Mouse (Mus musculus): ENCODE results near the gene Npcd. TPM values are rescaled to one million over a fixed set of nuclear protein-coding genes. Genes with fewer than 3 reads are reported as not detected.

The Npcd gene
- polyA plus RNA-seq, 1 experiment = not detected

DNA sequence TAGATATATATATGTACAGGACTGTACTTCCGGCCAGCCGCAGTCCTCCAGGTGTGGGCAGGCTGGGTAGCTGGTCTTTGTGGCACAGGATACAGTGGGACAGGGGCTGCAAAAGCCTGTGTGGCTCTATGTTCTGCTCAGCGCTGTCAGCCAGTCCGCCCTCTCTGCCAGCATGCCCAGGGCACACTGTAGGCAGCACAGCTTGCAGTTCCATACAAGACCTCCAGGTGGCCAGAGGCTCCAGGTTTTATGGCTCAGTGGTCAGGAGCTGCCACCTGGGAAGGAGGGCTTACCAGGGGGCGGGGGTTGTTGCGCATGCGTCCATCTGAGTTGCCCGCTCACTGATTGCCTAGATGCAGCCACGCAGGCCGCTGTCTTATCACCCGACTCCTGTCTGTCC, 86.0 kb downstream of the Npcd start:
- Histone ChIP-seq H3K79me3 (ENCODE audit: low read depth) (no peaks in the 10 kb centered on the region), H3K79me2 (ENCODE audit: control insufficient read depth, insufficient read depth) (no peaks in the 10 kb centered on the region), H3K36me3 (ENCODE audit: control insufficient read depth, insufficient read depth) (no peaks in the 10 kb centered on the region), H3K4me3 (ENCODE audit: insufficient read depth, poor library complexity, severe bottlenecking) (no peak overlapping the region), H3ac (ENCODE audit: control insufficient read depth, insufficient read length, low read depth) (no peak overlapping the region), H3K27me3 (ENCODE audit: control insufficient read depth, insufficient read depth, insufficient read length) (no peaks in the 10 kb centered on the region)
- TF ChIP-seq MAX (IDR thresholded peaks at IDR 0.05) (no peak), FOSL1 (IDR thresholded peaks at IDR 0.05; ENCODE audit: insufficient read depth, low read length, poor library complexity, severe bottlenecking) (no peak), USF1 (IDR thresholded peaks at IDR 0.05; ENCODE audit: low read depth) (no peak), CEBPB (IDR thresholded peaks at IDR 0.05; ENCODE audit: low read depth) (no peak), MYOD1 (IDR thresholded peaks at IDR 0.05; ENCODE audit: control insufficient read depth, insufficient read length, low read depth) (no peak), CTCF (IDR thresholded peaks at IDR 0.05; ENCODE audit: control insufficient read depth, insufficient read depth, insufficient read length) (no peak), MYOG (IDR thresholded peaks at IDR 0.05; ENCODE audit: control insufficient read depth, extremely low read depth, insufficient read length) (no peak)

DNA sequence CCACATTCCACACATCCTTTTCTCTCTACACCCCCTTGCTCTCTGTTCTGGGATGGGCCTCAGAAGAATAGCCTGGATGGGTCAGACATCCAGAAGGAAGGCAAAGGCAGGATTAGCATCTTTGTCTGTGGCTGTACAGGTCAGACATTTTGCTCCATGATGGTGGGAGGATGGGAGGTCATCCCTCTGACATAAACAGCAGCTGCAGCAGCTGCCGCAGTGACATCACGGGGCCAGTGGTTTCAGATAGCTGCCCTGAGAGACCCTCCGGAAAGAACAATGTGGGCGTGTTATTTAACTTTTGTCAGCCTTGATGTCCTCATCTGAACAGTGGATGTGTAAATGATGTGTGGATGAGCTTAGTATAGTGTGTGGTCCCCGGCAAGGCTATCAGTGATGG, 88.2 kb downstream of the Npcd start:
- Histone ChIP-seq H3K27me3 (ENCODE audit: control insufficient read depth, insufficient read depth, insufficient read length) (no peaks in the 10 kb centered on the region), H3K36me3 (ENCODE audit: control insufficient read depth, insufficient read depth) (no peaks in the 10 kb centered on the region), H3ac (ENCODE audit: control insufficient read depth, insufficient read length, low read depth) (no peak overlapping the region), H3K79me2 (ENCODE audit: control insufficient read depth, insufficient read depth) (peaks cover 14% of the 10 kb centered on the region), H3K79me3 (ENCODE audit: low read depth) (peaks cover 4% of the 10 kb centered on the region), H3K4me3 (ENCODE audit: insufficient read depth, poor library complexity, severe bottlenecking) (no peak overlapping the region)
- TF ChIP-seq CEBPB (IDR thresholded peaks at IDR 0.05; ENCODE audit: low read depth) (no peak), MYOD1 (IDR thresholded peaks at IDR 0.05; ENCODE audit: control insufficient read depth, insufficient read length, low read depth) (peak; percentile 69)

DNA sequence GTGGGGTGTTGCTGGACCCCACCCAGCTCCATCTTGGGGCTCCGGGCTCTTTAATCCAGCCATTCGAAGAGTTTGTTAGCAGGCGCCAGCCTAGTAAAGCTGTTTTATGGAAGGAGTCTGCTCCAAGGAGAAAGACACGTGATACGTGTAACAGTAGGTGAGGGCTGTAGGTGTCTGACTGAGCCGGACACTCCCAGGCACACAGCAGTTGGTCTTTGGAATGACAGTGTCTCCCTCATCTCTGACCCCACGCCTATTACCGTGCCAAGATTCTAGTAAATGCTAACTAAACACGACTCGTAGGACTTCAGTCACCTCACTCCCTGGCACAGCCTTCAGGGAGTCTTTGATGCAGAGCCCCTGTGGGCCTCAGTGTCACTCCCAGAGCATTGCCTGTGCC, 88.7 kb downstream of the Npcd start:
- Histone ChIP-seq H3K79me2 (ENCODE audit: control insufficient read depth, insufficient read depth) (peaks cover 19% of the 10 kb centered on the region), H3K27me3 (ENCODE audit: control insufficient read depth, insufficient read depth, insufficient read length) (no peaks in the 10 kb centered on the region), H3K36me3 (ENCODE audit: control insufficient read depth, insufficient read depth) (peaks cover 5% of the 10 kb centered on the region), H3K4me3 (ENCODE audit: insufficient read depth, poor library complexity, severe bottlenecking) (no peak overlapping the region), H3ac (ENCODE audit: control insufficient read depth, insufficient read length, low read depth) (no peak overlapping the region), H3K79me3 (ENCODE audit: low read depth) (peaks cover 10% of the 10 kb centered on the region)
- TF ChIP-seq MYOG (IDR thresholded peaks at IDR 0.05; ENCODE audit: control insufficient read depth, extremely low read depth, insufficient read length) = no peak
- TF ChIP-seq MYOD1 (IDR thresholded peaks at IDR 0.05; ENCODE audit: control insufficient read depth, insufficient read length, low read depth) = no peak

DNA sequence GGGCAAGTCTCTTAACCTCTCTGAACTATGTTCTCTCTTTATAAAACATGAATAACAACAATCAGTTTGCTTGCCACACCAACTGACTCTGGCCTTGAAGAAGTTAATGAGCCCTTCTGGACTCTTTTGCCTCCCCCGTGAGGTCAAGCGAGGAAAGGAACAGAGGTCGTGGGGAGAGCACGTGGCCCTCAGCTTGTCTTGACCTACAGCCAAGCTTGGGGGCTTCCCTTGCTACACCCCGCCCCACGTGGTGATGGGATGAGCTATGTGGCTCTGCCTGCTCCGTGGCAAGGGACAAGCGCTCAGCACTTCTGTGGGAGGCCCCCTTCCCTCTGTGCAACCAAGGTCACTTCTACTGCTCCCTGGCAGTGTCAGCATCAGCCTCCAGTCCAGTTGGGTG, 89.3 kb downstream of the Npcd start:
- H3K36me3 ChIP-seq (ENCODE audit: control insufficient read depth, insufficient read depth) = peaks cover 11% of the 10 kb centered on the region
- no peaks in the 10 kb centered on the region for H3K27me3 ChIP-seq (ENCODE audit: control insufficient read depth, insufficient read depth, insufficient read length)
- peaks cover 25% of the 10 kb centered on the region for H3K79me2 ChIP-seq (ENCODE audit: control insufficient read depth, insufficient read depth)
- no peak overlapping the region for H3K4me3 ChIP-seq (ENCODE audit: insufficient read depth, poor library complexity, severe bottlenecking)
- peaks cover 10% of the 10 kb centered on the region for H3K79me3 ChIP-seq (ENCODE audit: low read depth)
- no peak overlapping the region for H3ac ChIP-seq (ENCODE audit: control insufficient read depth, insufficient read length, low read depth)
- TF ChIP-seq MYOD1 (IDR thresholded peaks at IDR 0.05; ENCODE audit: control insufficient read depth, insufficient read length, low read depth) (no peak), MAX (IDR thresholded peaks at IDR 0.05) (no peak), CEBPB (IDR thresholded peaks at IDR 0.05; ENCODE audit: low read depth) (no peak)

DNA sequence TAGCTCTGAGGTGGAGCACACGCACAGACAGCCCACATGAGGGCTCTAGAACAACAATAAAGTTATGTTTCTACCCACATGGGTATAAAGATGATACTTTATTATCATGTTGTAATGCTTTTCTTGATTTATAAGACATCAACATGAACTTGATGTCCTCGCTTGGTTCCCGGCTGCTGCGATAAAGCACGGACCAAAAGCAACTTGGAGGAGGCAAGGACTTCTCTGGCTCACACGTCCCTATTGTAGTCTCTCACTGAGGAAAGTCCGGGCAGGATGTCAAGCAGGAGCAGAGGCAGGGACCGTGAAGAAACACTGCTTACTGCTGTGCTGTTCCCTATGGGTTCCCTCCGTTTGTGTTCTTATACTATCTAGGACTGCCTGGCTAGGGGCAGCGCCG, 90.0 kb downstream of the Npcd start:
- H3K4me3 ChIP-seq (ENCODE audit: insufficient read depth, poor library complexity, severe bottlenecking) = no peak overlapping the region
- peaks cover 10% of the 10 kb centered on the region for H3K79me3 ChIP-seq (ENCODE audit: low read depth)
- H3K27me3 ChIP-seq (ENCODE audit: control insufficient read depth, insufficient read depth, insufficient read length) = no peaks in the 10 kb centered on the region
- peaks cover 18% of the 10 kb centered on the region for H3K36me3 ChIP-seq (ENCODE audit: control insufficient read depth, insufficient read depth)
- no peak overlapping the region for H3ac ChIP-seq (ENCODE audit: control insufficient read depth, insufficient read length, low read depth)
- TF ChIP-seq MAX (IDR thresholded peaks at IDR 0.05) = no peak
- TF ChIP-seq MYOD1 (IDR thresholded peaks at IDR 0.05; ENCODE audit: control insufficient read depth, insufficient read length, low read depth) = no peak
- TF ChIP-seq FOSL1 (IDR thresholded peaks at IDR 0.05; ENCODE audit: insufficient read depth, low read length, poor library complexity, severe bottlenecking) = no peak
- no peak for TF ChIP-seq CTCF (IDR thresholded peaks at IDR 0.05; ENCODE audit: control insufficient read depth, insufficient read depth, insufficient read length)
- TF ChIP-seq CEBPB (IDR thresholded peaks at IDR 0.05; ENCODE audit: low read depth) = no peak
- TF ChIP-seq MYOG (IDR thresholded peaks at IDR 0.05; ENCODE audit: control insufficient read depth, extremely low read depth, insufficient read length) = no peak
- TF ChIP-seq USF1 (IDR thresholded peaks at IDR 0.05; ENCODE audit: low read depth) = no peak
- H3K79me2 ChIP-seq (ENCODE audit: control insufficient read depth, insufficient read depth) = peaks cover 32% of the 10 kb centered on the region

DNA sequence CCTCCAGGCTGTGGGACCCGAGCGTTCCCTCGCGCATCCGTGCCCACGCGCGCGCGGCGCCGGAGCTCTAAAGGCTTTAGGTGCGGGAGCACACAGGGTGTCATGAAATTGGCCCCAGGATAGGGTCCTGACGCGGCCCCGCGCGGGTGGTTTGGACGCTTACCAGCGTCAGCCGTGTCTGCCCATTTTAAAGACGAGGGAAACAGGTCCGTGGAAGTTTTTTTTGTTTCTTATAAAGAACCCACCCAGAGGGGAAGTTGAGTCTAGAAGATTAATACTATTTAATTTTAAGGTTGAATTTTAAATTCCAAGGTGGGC, 91.4 kb downstream of the Npcd start:
- H3K36me3 ChIP-seq (ENCODE audit: control insufficient read depth, insufficient read depth) = peaks cover 28% of the 10 kb centered on the region
- no peaks in the 10 kb centered on the region for H3K27me3 ChIP-seq (ENCODE audit: control insufficient read depth, insufficient read depth, insufficient read length)
- TF ChIP-seq FOSL1 (IDR thresholded peaks at IDR 0.05; ENCODE audit: insufficient read depth, low read length, poor library complexity, severe bottlenecking) (no peak), MYOG (IDR thresholded peaks at IDR 0.05; ENCODE audit: control insufficient read depth, extremely low read depth, insufficient read length) (no peak), CEBPB (IDR thresholded peaks at IDR 0.05; ENCODE audit: low read depth) (no peak), CTCF (IDR thresholded peaks at IDR 0.05; ENCODE audit: control insufficient read depth, insufficient read depth, insufficient read length) (no peak), MAX (IDR thresholded peaks at IDR 0.05) (no peak), MYOD1 (IDR thresholded peaks at IDR 0.05; ENCODE audit: control insufficient read depth, insufficient read length, low read depth) (no peak), USF1 (IDR thresholded peaks at IDR 0.05; ENCODE audit: low read depth) (no peak)
- peaks cover 33% of the 10 kb centered on the region for H3K79me2 ChIP-seq (ENCODE audit: control insufficient read depth, insufficient read depth)
- H3ac ChIP-seq (ENCODE audit: control insufficient read depth, insufficient read length, low read depth) = peak overlapping the region; percentile 63
- peak overlapping the region; percentile 94 for H3K4me3 ChIP-seq (ENCODE audit: insufficient read depth, poor library complexity, severe bottlenecking)
- H3K79me3 ChIP-seq (ENCODE audit: low read depth) = peaks cover 10% of the 10 kb centered on the region
